Mouse (Mus musculus) bone marrow, adult 2 months (tissue): ENCODE measurements around the gene 1500009L16Rik. TPM values are rescaled to one million over a fixed set of nuclear protein-coding genes. Genes with fewer than 3 reads are reported as not detected.

ENCODE experiments used
- H3K27ac ChIP-seq: fragments of 200-500 bp; 2 replicates; pipeline ENCODE4 v1.5.1; 2012; ENCODE audit warnings: low read depth, mild to moderate bottlenecking, control low read depth, inconsistent platforms, low read length; ENCODE audit not compliant: control insufficient read depth, poor library complexity, insufficient read depth
- H3K4me1 ChIP-seq: fragments of 200-500 bp; 2 replicates; pipeline ENCODE4 v1.6.1; 2011; ENCODE audit warnings: low read length; ENCODE audit not compliant: control insufficient read depth, insufficient read depth
- H3K4me3 ChIP-seq: fragments of 200-500 bp; replicated peaks from 2 replicates; pipeline ENCODE3; 2011; ENCODE audit warnings: mild to moderate bottlenecking, low read depth, low read length, control low read depth; ENCODE audit not compliant: control insufficient read depth
- CTCF ChIP-seq: fragments of 200-500 bp; IDR thresholded peaks from 2 replicates; pipeline ENCODE4 v1.5.1; 2011; ENCODE audit warnings: low read length, control low read depth; ENCODE audit not compliant: control insufficient read depth, insufficient read depth
- POLR2A ChIP-seq: fragments of 200-500 bp; IDR thresholded peaks from 2 replicates; pipeline ENCODE4 v1.6.1; 2011; ENCODE audit warnings: low read depth, mild to moderate bottlenecking, control low read depth, low read length, borderline replicate concordance; ENCODE audit not compliant: control insufficient read depth
- WGBS: fragments of 180-500 bp; shearing (Covaris S2); methylation state at CpG from one replicate; pipeline ENCODE4 v1.1.7; 2018; 5-methylcytosine and 5-hydroxymethylcytosine counted together
- polyA plus RNA-seq: library from polyadenylated mRNA; stranded (reverse); fragments of >200 nt; gene quantifications from 2 replicates; pipeline ENCODE4 v1.2.4, GENCODE M21; 2011; ENCODE audit warnings: low replicate concordance; ENCODE audit not compliant: missing spikeins, insufficient read depth, insufficient read length

1500009L16Rik gene
- polyA plus RNA-seq, 1 experiment: 9.9 TPM

DNA sequence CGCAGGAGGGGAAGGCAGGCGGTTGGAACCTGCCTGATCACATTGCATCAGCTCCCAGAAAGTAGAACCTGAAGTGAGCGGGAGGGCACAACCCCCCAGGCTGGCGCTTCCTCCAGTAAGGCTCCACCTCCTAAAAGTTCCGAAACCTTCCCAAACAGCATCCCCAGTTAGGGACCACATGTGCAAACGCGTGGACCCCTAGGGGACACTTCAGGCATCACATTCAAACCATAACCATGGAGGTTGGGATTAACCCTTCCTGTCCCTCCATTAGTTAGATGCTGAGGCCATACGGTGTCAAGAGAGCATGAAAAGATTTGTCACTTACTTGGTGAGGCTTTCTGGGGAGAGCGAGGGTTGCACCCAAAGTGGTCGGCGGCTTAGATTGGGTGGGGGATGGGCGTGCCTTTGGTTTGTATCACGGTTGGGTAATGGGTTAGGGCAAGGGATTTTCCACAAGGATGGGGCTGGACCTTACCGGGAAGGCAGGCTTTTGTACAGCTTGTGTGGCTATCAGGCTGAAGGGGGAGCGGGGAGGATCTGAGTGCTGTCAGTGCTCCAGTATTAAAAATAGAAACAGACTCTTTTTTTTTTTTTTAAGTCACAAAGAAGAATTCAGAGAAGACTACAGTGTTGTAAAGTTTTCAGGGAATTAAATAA, 16.5 kb downstream of the 1500009L16Rik start:
- Histone ChIP-seq H3K27ac (no peak overlapping the region), H3K4me1 (no peaks in the 10 kb centered on the region), H3K4me3 (no peak overlapping the region)
- no peak for TF ChIP-seq CTCF
- no peak for TF ChIP-seq POLR2A
- WGBS: 86% methylated on average over 15 of the region's 15 CpGs

DNA sequence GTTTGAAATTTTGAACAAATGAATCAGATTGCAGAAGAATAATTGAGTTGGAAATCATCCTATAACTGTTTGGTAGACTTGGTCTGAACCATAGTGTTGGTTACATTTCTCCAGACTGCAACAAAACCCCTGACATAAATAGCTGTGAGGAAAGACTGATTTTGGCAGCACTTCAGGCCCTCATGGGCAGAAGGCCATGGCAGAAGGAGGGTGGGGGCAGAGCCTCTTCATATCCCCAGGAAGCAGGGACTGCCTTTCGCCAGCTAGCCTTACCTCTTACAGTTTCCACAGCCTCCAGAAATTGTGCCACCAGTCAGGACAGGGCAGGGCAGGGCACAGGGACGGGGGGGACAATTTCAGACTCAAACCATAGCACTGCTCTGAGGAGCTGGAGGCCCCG, 22.0 kb downstream of the 1500009L16Rik start:
- no peak overlapping the region for H3K4me3 ChIP-seq
- WGBS: 75% methylated on average over 3 of the region's 3 CpGs
- H3K4me1 ChIP-seq: no peaks in the 10 kb centered on the region
- no peak overlapping the region for H3K27ac ChIP-seq
- no peak for TF ChIP-seq POLR2A
- TF ChIP-seq CTCF: no peak

DNA sequence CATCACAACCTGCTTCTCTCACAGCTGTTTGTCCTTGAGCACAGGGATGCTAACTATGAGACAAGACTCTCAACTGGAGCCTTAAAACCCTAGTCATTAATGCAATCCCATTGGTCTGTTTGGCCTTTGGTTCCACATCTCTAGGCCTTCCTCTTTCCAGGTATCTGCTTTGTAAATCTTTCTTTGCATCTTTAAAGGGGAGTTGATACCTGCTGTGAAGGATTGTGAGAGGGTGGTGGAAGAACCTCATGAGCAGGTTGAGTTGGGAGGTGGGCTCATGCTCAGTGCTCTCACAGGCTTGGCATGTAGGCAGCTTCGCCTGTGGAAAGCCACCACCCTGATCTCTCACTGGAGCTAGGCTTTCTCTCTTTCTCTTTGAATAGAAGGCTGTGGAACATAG, 30.4 kb downstream of the 1500009L16Rik start:
- Histone ChIP-seq H3K4me3 (no peak overlapping the region), H3K4me1 (no peaks in the 10 kb centered on the region), H3K27ac (no peak overlapping the region)
- 79% methylated on average over 1 of the region's 1 CpGs for WGBS
- TF ChIP-seq POLR2A (no peak), CTCF (no peak)

DNA sequence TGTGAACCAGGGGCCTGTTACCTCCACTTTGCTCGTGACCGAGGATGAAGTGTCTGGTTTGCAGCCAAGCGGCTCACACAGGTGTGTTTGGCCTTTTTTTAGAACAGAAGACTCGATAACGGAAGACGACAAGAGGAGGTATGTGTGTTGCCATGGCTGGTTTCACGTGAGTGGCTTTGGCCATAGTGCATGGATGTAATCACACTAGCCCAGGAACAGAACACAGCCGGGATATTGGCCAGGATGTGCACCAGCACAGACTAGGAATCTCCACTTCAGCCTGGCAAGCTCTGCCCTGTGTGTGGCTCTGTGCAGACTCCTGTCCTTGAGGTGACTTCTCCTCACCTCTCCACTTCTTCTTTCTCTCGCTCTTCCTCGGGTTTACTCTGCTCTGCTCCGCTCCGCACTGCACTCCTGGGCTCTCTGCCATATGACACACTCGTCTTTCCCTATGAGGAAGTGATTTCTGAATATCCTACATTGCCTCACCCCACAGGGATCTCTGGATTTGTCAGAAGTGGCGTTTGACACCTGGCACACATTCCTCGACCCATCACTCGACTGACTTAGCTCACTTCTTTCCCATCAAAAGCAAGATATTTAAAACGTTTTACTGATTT, 34.8 kb downstream of the 1500009L16Rik start:
- H3K4me3 ChIP-seq: no peak overlapping the region
- TF ChIP-seq CTCF (no peak), POLR2A (no peak)
- no peaks in the 10 kb centered on the region for H3K4me1 ChIP-seq
- 73% methylated on average over 17 of the region's 17 CpGs for WGBS
- no peak overlapping the region for H3K27ac ChIP-seq

DNA sequence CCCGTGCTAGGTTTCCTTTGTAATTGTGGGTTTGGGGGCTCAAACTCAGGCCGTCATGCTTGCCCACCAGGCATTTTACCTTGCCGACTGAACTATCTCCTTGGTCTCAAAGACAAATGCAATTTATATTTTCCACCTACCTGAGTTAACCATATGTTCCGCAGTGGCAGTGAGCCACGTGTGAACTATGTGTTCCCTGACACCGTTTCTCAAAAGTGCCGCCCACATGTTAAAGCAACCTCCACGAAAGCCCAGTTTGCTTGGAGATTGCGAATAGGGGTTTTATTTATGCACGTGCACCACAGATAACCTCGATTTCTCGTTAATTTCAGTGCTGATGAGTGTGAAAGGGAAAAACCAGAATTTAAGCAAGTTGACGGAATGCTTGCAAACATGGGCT, 36.1 kb downstream of the 1500009L16Rik start:
- no peak overlapping the region for H3K27ac ChIP-seq
- no peak overlapping the region for H3K4me3 ChIP-seq
- H3K4me1 ChIP-seq: no peaks in the 10 kb centered on the region
- TF ChIP-seq CTCF (no peak), POLR2A (no peak)
- WGBS: 86% methylated on average over 13 of the region's 13 CpGs

DNA sequence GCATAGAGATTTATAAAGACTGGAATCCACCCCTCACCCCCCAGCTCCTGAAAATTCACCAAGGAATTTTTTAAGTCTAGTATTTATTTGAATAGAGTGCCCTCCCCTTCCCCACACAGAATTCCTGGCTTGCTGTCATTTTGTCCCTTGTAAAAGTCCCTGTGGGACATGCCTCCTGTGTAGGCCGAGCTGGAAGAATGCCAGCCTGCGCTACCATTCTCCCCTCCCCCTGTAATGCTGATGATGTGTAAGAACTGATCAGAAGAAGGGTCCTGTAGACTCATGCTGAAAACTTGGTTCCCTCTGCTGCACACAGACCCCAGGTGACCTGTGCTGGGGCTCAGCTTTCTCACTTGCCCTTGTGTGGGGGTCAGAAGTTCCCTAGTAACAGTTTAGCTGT, 37.9 kb downstream of the 1500009L16Rik start:
- TF ChIP-seq CTCF (no peak), POLR2A (no peak)
- Histone ChIP-seq H3K4me1 (no peaks in the 10 kb centered on the region), H3K4me3 (no peak overlapping the region), H3K27ac (no peak overlapping the region)
- WGBS: 82% methylated on average over 2 of the region's 2 CpGs

DNA sequence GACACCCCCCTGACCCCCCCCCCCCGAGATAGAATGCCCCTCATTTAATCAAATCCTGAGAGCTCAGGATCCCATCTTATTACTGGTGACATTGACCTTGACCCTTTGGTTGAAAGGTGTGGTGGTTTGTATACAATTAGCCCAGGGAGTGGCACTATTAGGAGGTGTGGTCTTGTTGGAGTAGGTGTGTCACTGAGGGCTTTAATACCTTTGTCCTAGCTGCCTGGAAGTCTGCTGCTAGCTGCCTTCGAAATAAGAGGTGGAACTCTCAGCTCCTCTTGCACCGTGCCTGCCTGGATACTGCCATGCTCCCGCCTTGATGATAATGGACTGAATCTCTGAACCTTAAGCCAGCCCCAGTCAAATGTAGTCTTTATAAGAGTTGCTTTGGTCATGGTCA, 41.2 kb downstream of the 1500009L16Rik start:
- 75% methylated on average over 4 of the region's 4 CpGs for whole genome bisulfite sequencing
- H3K4me1 ChIP-seq: no peaks in the 10 kb centered on the region
- no peak overlapping the region for H3K27ac ChIP-seq
- H3K4me3 ChIP-seq: no peak overlapping the region
- TF ChIP-seq POLR2A: no peak
- TF ChIP-seq CTCF: no peak

DNA sequence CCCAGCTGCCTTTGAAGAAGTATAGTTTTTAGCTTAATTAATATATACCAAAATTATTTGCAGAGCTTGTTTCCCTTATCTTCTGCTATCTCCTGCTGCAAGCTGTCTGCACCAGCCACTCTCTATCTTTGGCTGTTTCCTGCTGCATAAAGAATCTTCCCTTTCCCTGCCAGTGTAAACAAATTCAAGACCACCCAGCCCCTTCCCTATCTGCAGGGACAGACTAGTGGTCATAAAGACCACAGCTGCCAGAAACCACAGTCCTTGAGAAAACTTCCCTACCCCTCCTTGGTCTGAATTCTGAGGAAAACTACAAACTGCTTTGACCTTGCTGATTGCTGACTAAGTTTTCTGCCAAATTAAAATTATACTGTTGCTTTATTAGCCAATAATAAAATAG, 44.2 kb downstream of the 1500009L16Rik start:
- Histone ChIP-seq H3K4me1 (no peaks in the 10 kb centered on the region), H3K4me3 (no peak overlapping the region), H3K27ac (no peak overlapping the region)
- TF ChIP-seq POLR2A (no peak), CTCF (no peak)

DNA sequence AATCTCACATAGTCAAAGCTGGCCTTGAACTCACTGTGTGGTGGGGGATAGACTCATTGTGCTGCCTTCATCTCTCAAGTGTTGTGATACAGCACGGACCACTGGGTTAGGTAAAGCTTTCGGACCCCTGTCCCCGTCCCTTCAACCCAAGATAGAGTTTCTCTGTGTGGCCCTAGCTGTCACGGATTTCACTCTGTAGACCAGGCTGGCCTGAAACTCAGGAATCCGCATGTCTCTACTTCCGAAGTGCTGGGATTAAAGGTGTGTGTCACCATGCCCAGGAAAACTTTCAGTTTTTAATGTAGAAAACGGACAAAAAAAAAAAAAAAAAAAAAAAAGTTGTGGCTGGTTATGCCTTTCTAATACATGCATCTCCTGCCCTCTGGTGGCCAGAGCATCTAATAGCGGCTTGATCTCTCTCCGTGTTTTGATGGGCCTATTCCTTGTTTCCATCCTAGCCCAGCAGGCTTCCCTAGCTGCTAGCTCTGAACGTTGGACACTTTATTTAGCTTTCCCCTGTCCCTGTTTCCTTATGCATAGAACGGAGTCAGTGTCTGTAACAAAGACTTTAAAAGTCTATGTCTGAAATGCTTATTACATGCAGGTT, 53.7 kb downstream of the 1500009L16Rik start:
- Histone ChIP-seq H3K4me3 (no peak overlapping the region), H3K27ac (no peak overlapping the region), H3K4me1 (no peaks in the 10 kb centered on the region)
- TF ChIP-seq POLR2A: no peak
- 0 out of 2 replicates have a peak, but pooled peaks have one; percentile 8 for TF ChIP-seq CTCF
- 41% methylated on average over 11 of the region's 11 CpGs for WGBS
